Mouse (Mus musculus) heart, postnatal 36 days (tissue): ENCODE results near the gene Dkk3. TPM values are rescaled to one million over a fixed set of nuclear protein-coding genes. Genes with fewer than 3 reads are reported as not detected.
"Not testable (repeated sequence)": the region's sequence is repeated elsewhere in the genome, so short reads cannot be mapped to it uniquely, and the experiment has no call there.

Experiments
- DNase-seq, 2 experiments: peaks; one replicate each; pipeline ENCODE4 v3.0.0; 2021 to 2022
- intact Hi-C: fragments of 180-260 bp; cut with DNase I; formaldehyde crosslinking; loops from one replicate; pipeline ENCODE4 v1.15.1; 2025
- total RNA-seq, 2 experiments: library from RNA; stranded (reverse); gene quantifications; 2 replicates each; pipeline ENCODE4 v1.2.3; 2021

Gene Dkk3
- total RNA-seq, 2 experiments from 2014 or later: 35.5 to 43.5 TPM

DNA sequence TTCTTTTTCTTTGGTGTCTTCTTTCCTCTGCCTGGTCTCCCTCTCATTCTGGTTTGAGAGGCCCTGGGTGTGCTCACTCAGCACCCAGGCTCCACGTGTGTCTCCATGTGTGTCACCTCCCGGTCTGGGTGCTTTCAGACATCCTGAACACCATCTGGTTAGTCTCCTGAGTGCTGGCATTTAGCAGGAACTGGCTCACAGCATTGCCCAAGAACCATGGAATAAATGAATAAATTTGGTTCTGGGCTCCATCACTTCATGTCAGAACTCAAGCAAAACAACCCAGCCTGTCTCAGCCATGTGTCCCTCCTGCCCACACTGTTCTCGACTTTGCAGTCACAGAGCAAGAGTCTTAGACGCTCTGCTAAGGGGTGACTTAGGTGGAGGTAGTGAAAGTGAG is 13.8 kb upstream of the Dkk3 start:
- intact Hi-C loops: no loop called here

DNA sequence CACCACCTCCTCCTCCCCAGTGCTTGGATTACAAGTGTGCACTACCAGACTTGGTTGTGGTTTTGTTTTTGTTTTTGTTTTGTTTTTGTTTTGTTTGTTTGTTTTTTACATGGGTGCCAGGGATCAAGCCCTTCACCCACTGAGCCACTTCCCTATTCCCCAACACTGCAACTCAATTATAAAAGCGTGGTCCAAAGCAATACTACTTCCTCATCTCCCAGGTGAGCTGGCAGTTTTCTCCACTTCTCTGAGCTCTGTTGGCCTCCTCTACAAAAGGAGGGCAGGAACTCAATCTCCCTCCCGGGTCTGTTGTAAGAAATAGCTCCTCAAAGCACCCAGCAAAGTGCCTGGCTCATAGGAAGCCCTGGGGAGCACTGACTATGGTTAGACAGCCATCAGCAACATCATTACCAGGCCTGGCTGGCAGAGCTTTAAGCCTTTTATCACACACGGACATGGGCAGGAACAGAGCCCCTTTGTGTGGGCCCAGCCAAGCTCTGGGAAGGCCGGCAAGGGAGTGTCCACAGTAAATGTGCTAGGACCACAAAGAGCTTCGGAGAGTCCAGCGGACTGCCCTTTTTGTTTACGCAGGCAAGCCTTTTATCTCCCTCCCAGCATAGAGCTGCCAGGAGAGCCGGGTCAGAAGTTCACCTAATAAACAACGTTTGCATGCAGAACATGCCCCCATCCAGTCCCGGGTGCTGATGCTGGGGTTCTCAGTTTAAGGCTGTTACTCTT is 11.3 kb upstream of the Dkk3 start:
- DNase-seq: no peak
- intact Hi-C loops: no loop called here

More for the DNA sequence above, 13.8 kb upstream of the Dkk3 start:
- no peak for DNase-seq

DNA sequence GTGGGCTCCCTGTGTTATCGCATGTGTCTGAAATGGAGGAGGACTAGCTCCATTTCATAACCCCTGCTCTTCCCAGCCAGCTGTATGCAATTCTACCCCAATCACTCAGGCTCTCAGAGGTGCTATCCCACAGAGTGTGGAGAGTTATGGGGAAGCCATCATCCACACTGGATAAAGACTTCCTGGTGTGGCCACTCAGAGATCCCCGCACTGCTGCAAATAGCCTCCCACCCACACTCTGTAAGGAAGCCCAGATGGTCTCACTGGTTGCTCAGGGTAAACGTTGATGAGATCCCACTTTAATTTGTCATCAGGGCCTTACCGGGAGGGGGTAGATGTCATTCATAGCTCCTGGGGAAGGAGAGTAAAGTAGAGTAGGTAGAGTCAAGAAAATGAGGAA is 6.7 kb upstream of the Dkk3 start:
- intact Hi-C loops: no loop called here
- DNase-seq: no peak

DNA sequence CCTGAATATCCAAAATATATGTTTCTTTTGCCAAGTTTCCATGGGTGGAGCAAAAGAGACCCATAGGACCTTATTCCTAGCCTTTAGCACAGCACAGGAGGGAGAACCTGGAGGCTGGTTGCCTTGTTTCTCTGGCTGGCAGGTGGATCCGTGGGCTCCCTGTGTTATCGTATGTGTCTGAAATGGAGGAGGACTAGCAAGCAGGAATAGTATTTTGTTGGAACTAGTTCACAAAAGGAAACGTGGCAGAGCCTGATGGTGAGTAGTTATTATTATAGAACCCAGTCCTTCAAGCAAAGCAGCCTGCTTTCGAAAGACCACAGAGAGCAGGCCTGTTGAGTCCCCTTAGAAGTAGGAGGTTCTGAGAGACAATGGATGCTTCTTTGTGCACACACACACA is 6.2 kb upstream of the Dkk3 start:
- intact Hi-C loops, DNase-seq: not testable (repeated sequence)

DNA sequence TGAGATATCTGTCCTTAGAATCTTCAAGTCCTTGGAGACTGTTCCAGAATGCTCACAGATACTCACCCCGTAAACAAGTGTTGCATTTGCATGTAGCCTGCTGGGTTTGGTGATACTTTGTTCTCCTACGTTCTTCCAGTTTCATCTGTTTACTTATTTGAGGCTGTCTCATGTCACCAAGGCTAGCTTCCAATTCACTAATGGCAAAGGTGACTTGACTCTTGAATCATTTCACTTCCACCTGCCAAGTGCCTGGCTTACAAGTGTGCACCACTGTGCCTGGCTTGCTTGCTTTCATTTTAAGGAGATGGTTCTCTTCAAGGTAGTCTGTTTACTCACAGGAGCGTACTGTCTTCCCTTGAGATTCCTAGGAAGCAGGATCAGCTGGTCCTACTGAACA is 5.6 kb upstream of the Dkk3 start:
- no peak for DNase-seq
- intact Hi-C loops: no loop called here

DNA sequence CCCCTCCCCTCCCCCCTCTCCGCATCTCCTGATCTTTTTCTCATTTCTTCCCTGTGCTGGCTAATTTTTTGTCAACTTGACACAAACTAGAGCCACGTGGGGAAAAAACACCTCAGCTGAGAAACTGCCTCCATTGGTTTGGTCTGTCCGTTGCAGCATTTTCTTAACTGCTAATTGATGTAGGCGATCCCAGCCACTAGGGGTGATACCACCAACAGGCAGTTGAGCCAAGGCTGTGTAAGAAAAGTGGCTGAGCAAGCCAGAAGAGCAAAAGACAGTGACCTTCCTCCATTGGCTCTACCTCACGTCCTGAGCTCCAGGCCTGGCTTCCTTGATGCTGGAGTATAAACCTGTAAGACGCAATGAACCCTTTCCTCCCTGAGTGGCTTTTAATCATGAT is 978 bp upstream of the Dkk3 start:
- intact Hi-C loops: no loop called here
- DNase-seq: no peak

DNA sequence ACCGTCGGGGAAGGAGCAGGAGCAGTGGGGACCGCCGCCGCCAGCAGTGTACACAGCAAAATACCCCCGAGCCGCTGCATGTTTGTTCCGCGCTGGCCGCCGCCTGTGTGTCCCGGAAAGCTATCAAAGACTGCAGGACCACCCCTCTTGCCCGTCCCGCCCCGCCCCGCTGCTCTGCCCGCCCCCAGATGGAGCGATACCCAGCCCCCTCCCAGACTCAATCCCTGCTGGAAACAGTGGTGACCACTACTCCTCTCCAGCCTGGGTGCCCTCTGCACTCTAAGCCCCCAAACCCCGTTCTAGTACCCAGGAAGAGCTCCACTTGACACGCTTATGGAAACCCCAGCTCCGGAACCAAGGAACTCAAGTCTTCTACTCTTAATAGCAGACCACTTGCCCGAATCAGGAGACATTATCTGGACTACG is 528 bp downstream of the Dkk3 start:
- intact Hi-C loops: no loop called here
- DNase-seq: no peak

DNA sequence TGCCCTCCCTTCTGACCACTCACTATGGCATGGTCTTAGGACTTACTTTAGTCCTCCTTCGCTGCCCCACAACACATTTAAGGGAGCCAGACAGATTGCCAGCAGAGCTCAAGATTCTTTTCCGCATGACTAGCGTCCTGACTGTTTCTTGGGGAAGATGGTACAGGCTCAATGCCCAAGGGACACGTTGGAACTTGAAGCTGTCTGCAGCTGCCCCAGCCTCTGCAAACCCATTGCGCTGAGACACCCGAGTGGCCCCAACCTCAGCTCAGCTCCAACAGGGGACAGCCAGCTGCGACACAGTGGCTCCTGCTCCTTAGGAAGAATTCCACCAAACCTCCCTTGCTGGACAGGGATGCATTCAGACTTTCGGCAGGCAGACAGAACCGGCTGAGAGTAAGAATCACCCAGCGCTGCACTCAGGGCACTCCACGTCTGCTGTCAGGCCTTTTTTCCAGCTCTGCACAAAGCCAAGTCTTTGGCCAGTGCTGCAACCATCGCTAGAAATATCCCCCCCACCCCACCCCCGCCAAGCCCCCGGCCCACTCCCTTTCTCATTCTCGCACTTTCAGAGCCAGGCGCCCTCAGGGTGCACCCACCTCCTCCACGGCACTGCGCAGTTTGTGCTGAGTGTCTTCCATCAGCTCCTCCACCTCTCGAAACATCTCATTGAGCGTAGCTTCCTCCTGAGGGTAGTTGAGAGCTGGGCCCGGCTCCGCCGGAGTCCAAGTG is 1.1 kb downstream of the Dkk3 start:
- DNase-seq: no peak
- intact Hi-C loops: no loop called here

DNA sequence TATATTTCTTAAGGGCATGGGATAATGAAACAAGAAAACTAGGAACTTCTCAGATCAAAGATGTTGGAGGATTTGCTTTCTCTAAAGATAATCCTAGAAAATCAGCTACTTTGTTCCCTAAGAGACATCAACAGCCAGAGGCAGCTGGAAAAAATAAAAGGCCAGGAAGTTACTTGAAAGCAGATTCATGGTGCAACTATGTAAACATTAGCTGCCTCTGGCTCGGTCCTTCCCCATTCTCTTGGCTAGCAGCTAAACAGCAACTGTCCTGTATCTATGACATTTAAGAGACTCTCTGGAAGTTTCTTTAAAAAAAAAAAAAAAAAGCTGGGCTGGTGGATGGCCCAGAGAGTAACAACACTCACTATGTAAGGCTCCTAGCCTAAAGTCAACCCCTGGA is 3.7 kb downstream of the Dkk3 start:
- DNase-seq: no peak
- intact Hi-C loops: no loop called here

DNA sequence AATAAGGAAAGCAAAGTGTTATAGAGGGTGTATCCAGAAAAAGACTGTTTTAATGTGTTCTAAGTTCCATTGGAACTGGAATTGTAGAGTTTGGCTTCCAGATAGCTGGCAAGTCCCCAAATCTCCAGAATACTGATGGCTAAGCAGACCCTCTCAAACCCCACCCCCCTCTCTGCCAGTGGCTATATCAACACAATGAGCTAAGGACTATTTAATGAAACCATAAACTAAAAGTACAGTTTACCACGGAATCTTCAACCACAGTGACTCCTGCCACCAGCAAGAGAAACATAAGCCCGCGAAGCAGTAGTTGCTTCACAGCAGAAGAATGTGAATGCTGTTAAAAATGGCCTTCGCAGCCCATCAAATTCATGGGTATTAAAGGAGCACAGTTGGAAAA is 4.4 kb downstream of the Dkk3 start:
- intact Hi-C loops: no loop called here
- DNase-seq: no peak

DNA sequence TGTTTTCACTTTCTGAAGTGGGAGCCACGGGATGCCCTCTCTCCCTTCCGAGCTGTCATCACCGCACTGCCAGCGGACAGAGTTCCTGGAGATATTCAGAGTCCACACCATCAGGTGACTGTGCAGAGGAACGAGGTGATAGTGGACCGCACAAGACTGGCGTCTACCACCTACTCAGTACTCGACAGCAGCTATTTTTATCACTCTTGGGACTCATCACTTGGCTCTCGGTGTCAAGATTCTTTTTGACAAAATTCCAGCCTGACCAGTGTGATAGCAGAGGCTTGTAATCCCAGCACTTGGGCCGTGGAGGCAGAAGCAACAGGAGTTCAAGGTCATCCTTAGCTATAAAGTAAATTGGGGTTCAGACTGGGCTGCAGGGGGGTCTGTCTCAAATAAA is 9.7 kb downstream of the Dkk3 start:
- intact Hi-C loops: no loop called here
- DNase-seq: no peak

DNA sequence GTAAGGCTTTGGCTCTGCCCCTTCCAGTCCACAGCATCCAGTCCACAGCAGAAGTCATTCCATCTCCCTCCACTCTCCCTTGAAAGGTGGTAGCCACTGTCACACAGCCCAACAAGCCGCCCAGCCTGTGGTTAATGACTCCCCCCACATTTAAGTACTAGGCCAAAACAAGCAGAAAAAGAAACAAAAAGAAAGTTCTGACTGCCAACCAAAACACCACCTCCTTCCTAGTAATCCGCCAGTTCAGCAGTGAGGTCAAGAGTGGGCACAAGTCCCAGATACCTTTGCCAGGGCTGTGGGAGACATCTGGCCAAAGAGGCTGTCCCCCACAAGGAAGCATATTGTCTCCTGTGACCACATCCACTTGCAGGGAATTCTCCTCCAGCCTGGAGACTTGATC is 10.9 kb downstream of the Dkk3 start:
- intact Hi-C loops: no loop called here
- DNase-seq: peak; percentile 47 to 58

DNA sequence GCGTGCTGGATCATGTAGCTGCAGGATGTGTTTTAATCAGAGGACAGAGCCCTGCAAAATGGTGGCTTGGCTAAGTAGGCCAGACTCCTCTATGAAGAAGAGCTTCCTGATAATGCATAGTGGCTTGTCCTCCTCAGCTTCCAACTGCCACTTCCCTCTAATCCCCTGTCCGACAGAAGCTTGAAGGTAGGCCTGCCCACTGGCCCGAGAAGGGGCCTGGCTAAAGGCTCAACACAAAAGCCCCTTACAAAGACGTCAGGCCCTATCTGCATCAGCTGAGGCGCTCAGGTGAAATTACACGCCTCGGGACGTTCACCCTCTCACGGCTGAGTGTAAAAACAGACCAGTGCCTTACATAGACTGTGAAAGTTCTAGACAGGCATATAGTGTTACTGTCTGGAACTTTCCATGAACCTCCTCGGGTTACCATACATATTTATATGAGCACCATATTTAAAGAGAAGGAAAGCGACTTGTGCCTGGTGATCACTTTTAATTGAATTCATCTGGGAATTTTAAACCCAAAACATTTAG is 14.1 kb downstream of the Dkk3 start:
- intact Hi-C loops: no loop called here
- no peak for DNase-seq

DNA sequence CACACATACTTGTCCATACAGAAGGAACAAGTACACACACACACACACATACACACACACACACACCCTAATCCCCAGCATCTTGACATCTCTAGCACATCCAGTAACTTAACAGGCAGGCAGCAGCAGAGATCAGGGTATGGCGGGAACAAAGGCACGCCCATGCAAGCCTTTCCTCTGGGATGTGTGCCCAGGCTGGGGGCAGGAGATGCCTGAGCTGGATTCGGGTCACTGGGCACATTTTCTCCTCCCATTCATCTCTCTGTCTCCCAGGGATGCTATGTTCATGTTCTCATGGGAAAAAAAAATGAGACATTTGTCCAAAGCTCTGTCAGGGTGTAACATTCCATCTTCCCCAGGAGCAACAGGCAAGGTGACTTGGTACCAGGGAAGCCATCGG is 14.9 kb downstream of the Dkk3 start:
- intact Hi-C loops: no loop called here
- no peak for DNase-seq

DNA sequence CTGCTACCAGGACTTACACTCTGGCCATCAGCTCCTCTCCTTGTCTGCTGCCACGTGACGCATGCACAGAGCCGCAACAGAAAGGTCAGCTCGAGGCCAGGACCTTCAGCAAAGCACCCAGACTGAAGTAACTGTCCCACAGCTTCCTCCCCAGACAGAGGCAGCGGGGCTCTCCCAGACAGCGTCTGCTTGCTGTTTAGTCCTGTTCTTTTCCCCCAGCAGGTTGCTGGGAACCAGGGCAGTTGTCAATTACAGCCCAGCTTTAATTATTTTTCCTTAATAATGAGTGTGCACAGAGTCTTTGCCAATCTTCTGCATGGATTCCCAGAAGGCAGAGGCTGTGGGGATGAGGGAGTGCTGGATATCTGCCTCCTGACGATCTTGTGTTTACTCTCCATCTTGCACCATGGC is 15.8 kb downstream of the Dkk3 start:
- DNase-seq: no peak
- intact Hi-C loops: no loop called here

DNA sequence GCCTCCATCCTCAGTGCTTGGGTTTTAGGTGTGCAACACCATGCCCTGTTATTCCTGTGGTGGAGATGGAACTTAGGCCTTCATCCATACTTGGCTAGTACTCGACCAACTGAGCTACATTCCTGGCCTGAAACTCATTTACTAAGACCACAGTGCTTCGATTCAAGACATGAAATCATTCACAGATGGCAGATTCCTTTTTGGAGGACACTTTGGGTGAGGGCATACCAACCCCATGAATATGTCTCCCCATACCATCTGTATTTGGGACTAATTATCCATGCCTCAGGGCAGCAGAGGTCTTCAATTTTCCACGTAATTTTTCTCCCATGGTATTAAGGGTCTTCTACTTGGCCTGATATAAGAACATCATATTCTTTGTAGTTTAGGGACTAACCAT is 16.2 kb downstream of the Dkk3 start:
- intact Hi-C loops: no loop called here

DNA sequence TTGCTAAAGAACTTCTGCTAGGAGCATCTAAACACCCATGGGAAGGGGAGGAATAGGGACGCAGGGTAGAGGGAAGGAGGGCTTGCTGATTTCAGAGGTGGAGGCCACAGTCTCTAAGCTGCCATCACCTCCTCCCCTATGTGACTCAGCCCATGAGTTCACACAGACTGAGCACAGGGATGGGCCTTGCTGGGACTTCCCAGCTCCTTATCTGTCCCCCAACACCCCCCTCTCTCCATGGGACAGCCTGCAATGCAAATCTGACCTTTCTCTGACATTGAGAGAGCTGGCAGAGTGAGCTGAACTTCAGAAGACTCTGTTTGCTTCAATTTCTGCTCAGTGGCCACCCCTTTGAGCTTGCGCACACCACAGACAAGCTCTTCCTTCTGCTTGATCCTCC is 18.1 kb downstream of the Dkk3 start:
- intact Hi-C loops: no loop called here

More for the DNA sequence above, 16.2 kb downstream of the Dkk3 start:
- no peak for DNase-seq

DNA sequence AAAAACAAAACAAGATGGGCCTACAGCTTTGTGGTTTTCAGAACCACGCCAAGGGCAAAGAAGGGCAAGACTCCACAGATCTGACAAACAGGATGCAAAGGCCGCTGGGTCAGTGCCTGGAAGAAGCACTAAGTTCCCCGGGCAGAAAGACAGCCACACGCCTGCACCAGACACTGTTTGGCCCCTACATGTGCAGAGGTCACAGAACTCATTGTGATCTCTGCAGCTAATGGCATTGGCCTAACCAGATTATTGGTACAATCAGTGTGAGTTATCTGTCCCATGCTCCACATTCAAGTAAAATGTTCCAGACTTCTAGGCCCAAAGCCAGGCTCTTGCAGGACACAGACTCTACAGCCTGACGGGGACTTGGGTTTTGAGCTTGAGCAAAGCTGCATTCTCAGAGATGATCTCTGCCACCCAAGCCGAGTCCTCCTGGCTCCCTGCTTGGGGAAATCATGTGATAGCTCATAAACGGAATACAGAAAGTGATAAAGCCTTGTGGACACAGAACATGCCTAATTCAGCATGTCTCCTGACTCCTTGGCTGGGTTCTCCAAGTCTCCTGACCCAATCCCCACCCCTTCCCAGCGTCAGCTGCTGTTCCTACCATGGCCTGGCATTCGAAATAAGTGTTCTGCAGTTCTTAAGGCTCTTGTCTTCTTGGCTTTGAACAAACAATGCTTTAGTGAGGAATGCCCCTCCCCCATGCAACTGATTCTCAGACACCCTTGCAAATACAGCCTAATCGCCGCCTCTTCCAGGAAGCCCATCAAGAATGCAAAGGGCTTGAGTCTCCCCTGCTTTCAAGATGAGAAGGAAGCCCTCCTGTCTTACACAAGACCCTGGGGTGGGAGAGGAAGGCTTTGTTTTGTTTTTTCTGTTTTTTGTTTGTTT is 20.1 kb downstream of the Dkk3 start:
- DNase-seq: peak in 1 of 2 experiments; percentile 58
- intact Hi-C loops: no loop called here

More for the DNA sequence above, 18.1 kb downstream of the Dkk3 start:
- DNase-seq: no peak

DNA sequence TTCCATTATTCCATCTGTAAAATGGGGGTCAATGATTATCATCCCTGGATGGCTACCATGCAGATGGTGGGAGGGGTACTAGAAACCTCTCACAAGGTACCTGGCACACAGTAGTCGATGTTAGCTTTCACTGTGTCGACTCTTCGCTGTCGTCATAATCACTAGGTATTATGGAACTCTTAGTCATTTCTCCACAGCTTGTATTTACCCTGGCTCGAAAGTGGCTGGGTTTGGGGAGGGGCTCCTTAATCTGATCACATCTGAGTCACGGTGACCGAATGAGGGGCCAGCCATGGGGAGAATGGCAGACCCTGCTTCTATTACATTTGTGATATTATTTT is 20.7 kb downstream of the Dkk3 start:
- intact Hi-C loops: no loop called here
- no peak for DNase-seq

DNA sequence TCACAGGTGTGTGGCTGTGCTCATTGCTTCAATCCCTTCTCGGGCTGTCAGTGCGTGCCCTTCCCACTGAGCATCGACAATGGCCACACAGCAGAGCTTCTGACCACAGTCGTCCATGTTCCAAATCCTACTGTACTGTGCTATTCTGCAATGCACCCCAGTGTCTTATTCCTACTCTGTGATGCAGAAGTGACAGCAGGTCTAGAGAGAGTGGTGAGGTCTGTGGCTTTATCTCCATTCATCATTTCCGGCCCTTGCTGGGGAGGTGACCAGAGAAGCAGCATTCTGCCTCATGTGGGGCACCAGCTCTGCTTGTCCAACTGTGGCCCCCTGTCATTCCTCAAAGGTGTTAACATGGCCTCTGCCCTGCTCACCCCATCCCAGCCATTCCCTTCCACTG is 22.3 kb downstream of the Dkk3 start:
- intact Hi-C loops: no loop called here
- no peak for DNase-seq

DNA sequence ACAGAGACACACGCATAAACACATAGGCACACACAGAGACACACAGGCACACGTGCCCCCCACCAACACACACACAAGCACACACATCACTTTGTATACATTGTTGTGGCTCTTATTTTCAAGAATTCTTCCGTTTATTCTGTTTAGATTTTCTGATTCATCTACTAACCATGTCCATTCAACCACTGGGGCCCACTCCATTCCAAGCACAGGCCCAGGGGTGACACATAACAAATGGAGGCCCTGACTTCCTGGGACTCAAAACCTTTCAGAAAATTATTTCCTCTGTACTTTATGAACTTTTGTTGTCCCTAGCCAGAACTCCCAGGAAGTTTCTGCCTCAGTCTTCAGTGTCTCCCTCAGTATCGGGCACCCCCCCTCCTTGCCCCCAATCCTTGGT is 23.7 kb downstream of the Dkk3 start:
- intact Hi-C loops: no loop called here
- no peak for DNase-seq
